Mouse (Mus musculus): ENCODE results near the gene Amigo2.

Gene Amigo2

DNA sequence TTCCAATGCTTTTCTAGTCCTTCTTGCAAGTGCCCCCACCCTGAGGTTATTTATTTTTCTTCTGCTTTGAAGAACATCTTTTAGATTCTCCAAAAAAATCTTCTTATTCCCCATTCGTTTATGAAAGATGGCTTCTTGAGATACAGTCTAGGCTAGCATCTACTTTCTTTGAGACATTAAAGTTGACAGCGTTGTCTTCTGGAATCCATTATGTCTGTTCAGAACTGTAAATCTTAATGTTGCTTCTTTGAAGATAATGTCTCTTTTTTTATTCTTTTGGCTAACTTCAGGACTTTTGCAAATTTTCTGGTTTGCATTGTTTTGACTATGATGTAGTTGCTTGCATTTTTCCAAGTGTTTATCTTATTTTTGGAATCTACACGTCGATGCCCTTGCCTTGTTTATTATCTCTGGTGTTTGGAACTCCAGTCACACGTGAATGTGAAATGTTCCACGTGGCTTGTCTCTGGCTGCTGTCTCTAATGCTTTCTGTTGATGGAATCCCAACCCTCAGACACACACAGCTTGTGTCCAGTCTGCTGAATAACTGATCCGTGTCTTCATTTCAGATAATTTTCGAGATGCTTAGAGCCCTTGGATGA lies 20.1 kb upstream of the Amigo2 start:
- no peak for DNase-seq (ENCODE audit: low spot score)

DNA sequence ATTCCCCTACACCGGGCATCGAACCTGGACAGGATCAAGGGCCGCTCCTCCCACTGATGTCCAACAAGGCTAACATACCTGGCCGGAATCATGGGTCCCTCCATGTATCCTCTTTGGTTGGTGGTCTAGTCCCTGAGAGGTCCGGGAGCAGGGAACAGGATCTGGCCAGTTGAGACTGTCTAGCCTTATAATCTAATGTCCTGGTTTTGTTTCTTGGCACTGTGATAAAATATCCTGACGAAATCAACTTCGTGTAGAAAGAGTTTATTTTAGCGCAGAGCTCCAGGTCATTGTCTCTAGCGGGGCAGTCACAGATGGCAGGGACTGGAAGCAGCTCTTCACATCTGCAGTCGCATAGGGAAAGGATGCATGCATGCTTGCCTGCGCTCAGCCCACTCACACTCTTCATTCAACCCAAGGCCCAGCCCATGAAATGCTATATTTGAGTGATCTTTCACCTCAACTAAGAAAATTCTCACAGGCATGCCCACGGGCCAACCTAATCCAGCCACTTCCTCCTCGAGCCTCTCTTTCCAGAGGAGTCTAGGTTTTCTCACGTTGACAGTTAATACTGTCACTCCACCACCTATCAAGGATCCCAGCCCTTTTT lies 19.3 kb upstream of the Amigo2 start:
- no peak for DNase-seq (ENCODE audit: low spot score)

DNA sequence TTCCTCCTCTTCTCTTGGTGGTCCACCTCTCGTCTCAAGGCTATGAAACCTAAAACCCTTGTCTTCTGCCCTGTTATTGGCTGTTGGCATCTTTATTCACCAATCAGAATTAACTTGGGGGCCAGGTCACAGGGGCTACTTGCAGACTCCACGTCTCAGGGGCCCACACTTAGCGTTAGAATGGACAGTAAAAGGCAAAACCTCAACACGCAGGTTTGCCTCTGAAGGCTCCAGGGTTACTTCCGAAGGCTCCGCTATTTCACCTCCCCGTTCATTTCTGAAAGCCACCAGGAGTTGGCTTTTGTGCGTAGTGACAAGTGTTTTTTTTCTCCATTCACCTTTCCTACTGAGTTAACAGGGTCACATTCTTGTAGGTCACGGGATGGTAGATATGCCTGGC lies 15.2 kb upstream of the Amigo2 start:
- no peak for DNase-seq (ENCODE audit: low spot score)

DNA sequence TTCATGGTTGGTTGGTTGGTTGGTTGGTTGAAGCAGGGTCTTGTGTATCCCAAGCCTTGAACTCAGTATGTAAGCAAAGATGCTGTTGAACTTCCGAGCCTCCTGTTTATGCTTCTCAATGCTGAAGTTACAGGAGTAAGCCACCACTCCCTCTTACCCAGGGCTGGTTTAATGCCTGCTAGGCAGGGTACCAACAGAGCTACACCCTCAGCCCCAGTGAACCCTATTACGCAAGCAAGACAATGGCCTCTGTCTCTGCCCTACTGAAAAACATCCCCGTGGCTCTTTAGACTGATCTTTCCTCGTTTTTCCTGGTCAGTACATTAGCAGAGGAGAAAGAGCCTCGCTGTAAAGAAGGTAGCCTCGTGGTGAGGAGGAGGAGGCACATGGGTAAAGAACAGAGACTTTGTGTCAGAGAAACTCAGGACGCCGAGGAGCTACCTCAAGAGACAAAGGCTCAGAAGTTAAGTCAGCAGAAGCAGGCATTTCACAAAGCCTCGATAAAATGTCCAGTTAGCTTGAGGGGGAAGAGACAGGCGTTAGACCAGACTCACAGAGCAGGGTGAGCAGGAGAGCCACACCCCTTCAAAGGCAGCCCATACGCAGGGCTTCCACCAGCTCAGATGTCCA lies 13.0 kb upstream of the Amigo2 start:
- no peak for DNase-seq (ENCODE audit: low spot score)

DNA sequence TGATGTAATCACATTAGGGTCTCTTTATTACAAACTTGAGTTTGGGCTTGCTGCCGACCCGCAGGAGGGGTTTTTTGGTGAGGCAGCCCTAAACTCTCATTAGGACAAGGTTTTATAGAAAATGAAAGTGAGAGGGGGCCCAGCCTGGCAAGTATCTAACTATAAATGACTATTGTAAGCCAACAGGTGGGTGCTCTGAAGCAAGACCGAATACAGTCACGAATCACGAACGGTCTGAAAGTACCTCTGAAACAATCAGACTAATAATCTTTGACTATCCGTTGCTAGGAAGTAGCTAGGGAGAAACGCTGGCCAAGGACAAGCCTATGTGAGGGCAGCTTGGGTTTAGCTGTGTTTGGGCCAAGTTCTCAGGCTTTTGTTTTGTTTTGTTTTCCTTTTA lies 12.2 kb upstream of the Amigo2 start:
- no peak for DNase-seq (ENCODE audit: low spot score)

DNA sequence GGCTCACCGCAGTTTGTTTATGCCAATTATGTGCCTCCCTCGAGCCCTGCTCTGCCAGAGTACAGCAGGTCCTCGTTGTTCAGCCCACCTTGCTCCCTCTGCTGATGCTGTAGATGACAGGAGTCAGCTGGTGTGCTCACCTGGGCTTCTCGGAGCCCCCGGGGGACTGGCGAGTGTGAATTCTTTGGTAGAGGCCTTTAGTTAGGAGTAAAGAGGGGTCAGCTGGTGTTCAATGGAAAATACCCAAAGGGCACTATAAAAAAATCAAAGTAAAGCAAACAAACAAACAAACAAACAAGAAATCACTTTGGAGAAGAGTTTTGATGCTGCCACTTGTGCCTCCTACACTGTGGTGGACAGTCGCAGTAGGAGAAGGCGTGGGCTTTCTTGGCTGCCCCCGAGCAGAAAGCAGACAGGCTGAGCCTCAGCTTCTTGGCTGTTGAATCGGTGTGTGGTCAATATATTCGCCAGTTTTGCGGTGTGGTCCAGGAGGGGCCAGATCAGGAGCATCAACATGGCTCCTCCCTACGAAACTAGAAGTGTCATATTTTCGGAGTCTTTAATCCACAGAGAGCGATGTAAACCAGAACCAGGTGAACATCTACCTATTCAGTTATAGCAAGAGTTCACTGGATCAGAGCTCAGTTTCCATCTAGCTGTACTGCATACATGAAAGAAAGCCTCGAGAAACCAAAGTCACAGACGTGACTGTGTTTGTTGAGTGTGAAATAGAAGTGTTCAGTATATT lies 11.6 kb upstream of the Amigo2 start:
- no peak for DNase-seq (ENCODE audit: low spot score)

DNA sequence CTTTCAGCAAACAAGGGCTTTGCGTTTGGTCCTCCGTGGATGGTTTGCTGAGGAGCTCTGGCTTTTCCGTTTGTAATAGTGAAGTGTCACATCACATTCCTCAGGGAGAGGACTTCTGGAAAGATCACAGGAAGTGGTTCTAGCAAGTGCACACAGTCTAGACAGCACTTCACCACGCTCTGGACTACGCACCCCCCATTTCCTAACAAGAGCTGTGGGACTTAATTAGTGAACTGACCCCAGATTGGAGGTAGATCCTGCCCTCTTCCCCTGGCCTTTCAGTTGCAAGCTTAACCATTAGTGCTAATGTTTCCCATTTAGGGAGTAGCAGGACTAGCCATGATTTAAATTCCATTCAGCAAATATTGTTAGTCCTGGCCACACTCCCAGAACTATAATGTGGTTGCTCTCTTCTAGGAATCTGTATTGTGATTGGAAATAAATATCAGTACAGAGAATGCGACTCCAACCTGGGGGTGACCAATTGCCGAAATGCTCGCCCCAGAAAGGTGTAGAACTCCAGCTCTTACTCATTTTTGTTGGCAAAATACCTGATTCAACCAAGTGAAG lies 10.2 kb upstream of the Amigo2 start:
- no peak for DNase-seq (ENCODE audit: low spot score)

DNA sequence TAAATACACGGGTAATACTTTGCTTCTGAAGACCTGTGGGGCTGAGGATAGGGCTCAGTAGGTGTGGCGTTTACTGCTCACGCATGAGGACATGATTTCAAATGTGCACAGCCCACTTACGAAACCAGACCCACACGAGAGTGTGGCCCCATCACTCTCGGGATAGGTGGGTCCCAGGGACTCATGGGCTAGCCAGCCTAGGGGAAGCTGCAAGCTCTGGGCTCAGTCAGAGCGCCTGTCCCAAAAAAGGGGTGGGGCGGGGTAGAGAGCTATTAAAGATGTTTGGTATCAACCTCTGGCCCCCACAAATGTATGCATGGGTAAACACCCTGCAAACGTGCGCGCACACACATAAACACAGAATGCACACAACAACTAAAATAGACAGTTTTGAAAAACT lies 9.3 kb upstream of the Amigo2 start:
- DNase-seq (ENCODE audit: low spot score), result no peak

DNA sequence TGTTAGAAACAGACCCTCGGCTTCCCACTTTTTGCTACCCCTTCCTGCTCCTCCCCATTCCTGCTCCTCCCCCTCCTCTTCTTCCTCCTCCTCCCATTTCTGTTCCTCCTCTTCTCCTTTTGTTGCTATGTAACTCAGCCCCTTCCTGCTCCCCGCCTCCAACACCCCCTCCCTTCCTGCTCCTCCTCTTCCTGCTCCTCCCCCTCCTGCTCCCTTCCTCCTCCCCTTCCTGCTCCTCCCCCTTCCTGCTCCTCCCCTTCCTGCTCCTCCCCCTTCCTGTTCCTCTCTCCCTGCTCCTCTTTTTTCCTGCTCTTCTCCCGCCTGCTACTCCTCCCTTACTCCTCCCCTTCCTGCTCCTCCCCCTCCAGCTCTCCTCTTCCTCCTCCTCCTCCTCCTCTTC lies 8.7 kb upstream of the Amigo2 start:
- no peak for DNase-seq (ENCODE audit: low spot score)

DNA sequence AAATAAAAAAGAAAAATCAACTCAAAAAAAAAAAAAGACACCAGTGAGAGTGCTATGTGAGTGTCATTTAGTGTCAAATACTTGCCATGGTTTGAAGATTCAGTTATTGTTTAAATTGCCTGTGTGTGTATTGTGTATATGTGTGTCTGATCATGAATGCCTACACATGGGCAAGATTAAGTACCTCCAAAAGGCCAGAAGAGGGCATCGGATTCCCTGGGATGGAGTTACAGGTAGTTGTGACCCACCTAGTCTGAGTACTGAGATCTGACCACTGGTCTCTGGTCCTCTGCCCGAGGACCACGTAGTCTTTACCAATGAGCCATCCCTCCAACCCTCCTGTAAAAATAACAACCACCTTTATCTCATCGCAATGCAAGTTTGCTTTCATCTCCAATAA lies 7.3 kb upstream of the Amigo2 start:
- DNase-seq (ENCODE audit: low spot score), result no peak

DNA sequence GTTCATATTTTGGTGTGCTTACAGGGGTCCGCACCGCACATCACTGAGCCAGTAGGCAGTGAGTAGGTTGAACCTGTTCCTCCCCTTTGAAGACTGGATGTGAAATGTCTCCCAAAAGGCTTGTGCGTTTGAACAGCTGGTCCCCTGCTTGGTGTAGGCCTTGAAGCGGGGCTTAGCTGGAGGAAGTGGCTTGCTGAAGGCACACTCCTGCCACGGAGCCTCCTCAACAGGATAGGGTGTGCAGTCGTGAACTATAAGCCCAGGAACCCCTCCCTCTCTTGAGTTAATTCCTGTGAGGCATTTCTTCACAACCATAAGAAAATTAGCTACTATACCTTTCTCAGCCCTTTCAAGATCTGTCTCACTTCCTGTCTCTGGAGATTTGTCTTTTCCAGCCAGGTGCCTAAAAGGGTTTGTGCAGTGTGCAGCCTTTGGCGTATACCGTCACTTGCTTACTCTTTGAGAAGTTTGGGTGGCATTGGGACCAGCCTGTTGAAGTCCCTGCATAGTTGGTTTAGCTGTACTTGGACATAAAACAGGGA lies 5.5 kb upstream of the Amigo2 start:
- no peak for DNase-seq (ENCODE audit: low spot score)

DNA sequence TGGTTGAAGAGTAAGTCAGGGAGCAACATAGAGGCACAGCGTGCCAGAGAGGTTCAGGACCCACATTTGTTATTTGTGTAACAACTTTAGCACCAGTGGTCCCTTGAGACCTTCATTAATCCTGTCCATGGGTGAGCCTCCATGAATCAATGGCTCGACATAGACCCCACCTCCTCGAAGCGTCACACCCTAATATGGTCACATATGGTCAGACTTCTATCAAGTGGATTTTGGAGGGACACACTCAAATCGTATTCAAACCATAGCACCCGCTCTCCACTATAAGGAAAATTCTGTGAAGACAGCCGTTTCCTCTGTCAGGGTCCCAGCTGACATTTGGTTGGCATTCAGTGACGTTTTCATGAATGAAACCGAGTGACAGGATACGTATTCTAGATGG lies 2.2 kb upstream of the Amigo2 start:
- no peak for DNase-seq (ENCODE audit: low spot score)

DNA sequence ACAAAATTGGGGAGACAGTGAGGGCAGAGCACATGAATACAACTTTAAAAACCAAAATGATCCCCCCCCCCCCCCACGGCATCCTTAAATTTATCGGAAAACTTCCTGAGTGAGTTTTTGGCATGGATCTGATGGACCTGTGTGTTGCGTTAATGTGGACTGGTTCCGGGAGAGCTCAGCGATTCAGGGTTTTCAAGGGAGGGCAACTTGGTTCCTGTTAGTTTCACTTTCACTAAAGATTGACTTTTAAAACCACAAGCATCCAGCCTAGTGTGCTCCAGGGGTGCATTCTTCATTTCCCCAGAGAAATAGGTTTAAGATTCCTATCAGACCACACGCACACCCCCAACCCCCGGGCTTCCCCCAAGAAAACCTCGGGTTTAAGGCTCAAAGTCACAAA lies 1.2 kb upstream of the Amigo2 start:
- no peak for DNase-seq (ENCODE audit: low spot score)

DNA sequence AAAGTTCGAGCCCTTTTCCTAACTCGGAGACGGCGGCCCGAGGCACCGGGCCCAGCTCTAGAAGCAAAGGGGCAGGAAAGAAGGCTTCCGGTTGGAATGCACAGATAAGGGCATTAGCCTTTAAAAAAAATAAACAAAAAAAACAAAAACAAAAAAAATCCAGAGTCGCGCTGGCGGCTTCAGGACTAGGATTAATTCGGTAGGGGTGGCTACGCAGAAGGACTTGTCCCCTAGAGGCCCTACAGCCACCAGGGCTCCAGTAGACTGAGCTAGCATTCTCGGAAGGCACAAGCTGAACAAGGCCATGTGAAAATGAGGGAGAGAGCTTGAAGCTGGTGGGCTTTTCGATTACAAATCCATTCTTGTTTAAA lies 689 bp upstream of the Amigo2 start:
- DNase-seq (ENCODE audit: low spot score), result peak; percentile 56

DNA sequence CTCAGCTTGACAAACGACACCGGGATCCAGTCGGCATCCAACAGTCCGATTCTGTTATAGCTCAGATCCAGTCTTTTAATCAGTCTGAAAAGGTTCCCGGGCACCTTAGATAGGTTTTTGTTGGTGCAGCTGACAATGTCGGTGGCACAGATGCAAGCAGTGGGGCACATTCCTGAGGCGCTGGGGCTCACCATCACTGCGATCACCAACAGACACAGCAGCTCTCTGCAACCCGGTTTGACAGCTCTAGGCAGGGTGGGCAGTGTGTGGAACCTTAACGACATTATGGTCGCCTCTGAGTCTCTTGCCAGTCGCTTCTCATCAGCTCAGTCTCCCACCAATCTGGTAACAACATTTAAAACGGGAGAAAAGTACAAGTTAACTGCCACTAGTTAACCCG lies 831 bp downstream of the Amigo2 start:
- peak; percentile 35 for DNase-seq (ENCODE audit: low spot score)

DNA sequence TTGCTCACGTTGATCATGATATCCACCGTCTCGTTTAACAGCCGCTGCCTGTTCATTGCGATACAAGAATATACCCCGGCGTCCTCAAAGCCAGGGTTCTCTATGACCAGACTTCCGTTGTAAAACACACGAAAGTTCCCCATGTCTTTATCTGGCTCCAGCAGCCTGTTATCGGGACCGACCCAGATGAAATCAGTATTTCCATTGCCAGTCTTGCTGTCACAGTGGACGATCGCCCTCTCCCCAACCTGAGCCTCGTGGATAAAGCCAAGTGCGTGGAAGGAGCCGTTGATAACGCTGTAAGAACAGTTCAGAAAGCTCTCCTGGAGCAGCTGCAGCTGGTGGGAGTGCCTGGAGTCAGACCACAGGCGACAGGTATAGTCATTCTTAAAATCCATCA lies 1.7 kb downstream of the Amigo2 start:
- DNase-seq (ENCODE audit: low spot score), result no peak

DNA sequence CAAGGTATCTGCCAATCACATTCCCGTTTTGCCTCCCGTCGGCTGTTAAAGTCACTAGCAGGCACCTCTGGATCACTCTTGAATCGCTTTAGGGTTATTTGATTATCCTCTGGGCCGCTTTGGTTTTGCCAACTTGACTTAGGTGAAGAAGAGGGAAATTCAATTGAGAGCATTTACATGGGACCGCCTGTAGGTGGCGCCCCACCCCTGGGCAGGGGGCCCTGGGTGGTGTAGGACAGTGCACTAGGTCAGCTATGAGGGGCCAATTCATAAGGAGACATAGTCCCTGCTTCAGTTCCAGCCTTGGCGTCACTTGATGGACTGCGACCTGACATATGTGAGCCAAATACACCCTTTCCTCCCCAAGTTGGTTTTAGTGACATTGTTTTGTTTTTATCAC lies 10.1 kb downstream of the Amigo2 start:
- DNase-seq (ENCODE audit: low spot score), result peak; percentile 43

DNA sequence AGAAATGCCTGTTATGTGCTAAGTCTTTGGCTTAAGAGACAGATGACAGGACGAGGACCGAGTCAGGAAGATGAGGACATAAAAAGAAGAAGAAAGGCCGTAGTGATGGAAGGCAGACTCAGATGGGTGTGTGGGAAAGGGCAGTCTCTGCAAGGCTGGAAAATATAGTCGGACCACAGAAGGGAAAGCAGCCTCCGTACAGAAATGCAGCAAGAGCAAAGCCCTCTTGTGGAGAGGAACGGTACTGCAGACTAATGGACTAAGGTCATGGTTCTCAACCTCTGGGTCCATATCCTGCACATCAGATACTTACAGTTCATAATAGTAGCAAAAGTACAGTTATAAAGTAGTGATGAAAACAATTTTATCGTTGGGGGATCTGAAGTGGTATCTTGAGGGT lies 11.9 kb downstream of the Amigo2 start:
- DNase-seq (ENCODE audit: low spot score), result peak; percentile 89

DNA sequence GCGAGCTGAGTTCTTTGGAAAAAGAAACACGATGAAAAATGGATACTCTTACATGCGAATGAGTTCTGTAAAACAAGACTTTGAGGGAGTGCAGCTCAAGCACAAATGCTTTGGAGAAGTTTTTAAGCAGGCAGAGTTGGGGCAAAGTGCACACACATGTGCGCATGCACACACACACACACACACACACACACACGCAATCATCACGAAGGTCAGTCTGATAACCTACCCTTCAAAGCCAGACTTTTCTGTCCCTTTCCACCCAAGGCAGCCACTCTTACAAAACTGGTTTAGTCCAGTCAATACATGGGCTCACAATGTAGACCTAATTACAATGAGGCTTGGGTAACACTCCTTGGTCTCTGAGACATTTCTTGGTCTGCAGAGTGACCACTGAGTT lies 13.0 kb downstream of the Amigo2 start:
- no peak for DNase-seq (ENCODE audit: low spot score)

DNA sequence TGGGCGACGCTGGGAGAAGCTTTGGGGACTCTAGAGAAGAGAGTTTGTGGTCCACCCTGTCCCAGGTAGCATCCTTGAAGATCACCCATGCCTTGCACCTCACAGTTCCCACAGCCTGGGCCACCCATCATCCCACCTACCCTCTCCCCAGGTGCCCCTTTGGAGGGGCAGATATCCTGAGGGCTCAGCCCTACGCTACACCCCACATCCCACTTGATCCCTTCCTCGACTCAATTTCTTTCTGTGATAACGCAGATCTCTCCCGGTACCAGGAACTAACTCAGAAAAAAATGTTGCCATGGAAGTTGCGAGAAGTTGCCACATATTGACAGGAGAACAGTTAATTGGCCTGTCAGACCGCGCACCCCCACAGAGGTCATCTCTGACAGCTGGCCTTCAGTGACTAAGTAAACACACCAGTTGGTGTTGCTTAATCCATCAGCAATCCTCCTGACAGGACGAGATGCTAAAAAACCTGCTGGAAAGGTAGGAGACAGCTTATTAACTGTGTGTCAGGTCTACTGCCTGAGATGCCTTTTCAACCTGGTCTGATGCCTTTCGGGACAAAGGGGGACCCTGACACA lies 17.5 kb downstream of the Amigo2 start:
- DNase-seq (ENCODE audit: low spot score), result no peak

DNA sequence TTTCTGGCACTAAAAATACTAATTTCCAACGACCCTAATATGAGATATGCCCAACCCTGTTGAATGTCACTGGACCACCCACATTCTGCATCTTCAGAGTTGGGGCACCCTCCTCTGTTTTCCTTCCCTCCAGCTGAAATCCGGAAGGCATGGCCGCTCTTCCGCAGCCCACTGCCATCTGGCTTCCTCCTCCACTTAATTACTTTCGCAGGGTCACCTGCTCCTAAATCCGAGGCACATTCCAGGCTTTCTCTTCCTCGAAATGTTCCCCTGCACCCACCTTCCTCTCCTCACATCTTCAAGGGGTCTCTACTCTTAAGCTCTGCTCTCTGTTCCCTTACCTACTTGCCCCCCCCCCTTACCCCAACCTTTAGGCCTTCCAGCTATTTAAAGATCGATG lies 23.1 kb downstream of the Amigo2 start:
- no peak for DNase-seq (ENCODE audit: low spot score)

DNA sequence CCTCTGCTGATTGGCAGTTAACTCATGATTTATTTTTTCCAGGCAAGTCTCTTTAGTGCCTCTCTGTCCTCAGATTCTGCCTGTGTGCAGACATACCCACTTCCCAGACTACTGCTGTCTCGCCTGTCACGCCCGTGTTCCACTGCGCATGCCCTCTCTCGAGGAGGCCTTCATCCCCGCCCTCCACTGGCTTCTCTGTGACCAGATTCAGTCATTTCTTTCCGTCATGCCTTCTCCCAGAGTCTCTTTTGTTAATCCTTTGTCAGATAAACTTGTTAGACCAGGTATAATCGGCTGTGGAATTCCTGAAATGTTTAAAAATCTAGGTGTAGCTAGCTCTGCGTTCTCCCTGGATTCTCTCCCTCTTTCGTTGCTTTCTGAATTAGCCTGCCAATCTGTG lies 23.7 kb downstream of the Amigo2 start:
- no peak for DNase-seq (ENCODE audit: low spot score)
